Mouse (Mus musculus) midbrain, embryonic 16.5 days (tissue): ENCODE measurements at regions not wholly inside any gene's neighbourhood (a gene's known extent, or its start where the extent isn't known, plus 50 kb on each side); places are given as distances from the start of the nearest gene placed in this dataset.

Experiments
- ATAC-seq: fragments of 200-750 bp; cut with Nextera tagmentation; 2 replicates; pipeline ENCODE4 v1.8.0; 2017; ENCODE audit warnings: moderate TSS enrichment
- H3K27ac ChIP-seq: fragments of 300-500 bp; sonication (generic); 2 replicates; pipeline ENCODE4 v1.5.1; 2014; ENCODE audit warnings: mild to moderate bottlenecking, low read length, mixed read lengths
- H3K27me3 ChIP-seq: fragments of 300-500 bp; sonication (generic); 2 replicates; pipeline ENCODE4 v1.6.1; 2014; ENCODE audit warnings: low read depth, low read length, mixed read lengths; ENCODE audit not compliant: control insufficient read depth, insufficient read depth
- H3K36me3 ChIP-seq: fragments of 300-500 bp; sonication (generic); 2 replicates; pipeline ENCODE4 v1.6.1; 2014; ENCODE audit warnings: mild to moderate bottlenecking, low read length, moderate library complexity, mixed read lengths; ENCODE audit not compliant: control insufficient read depth, insufficient read depth
- H3K4me1 ChIP-seq: fragments of 300-500 bp; sonication (generic); 2 replicates; pipeline ENCODE4 v1.6.1; 2014; ENCODE audit warnings: mild to moderate bottlenecking, low read length, mixed read lengths; ENCODE audit not compliant: control insufficient read depth, insufficient read depth
- H3K4me2 ChIP-seq: fragments of 300-500 bp; sonication (generic); 2 replicates; pipeline ENCODE4 v1.6.1; 2014; ENCODE audit warnings: mild to moderate bottlenecking, low read length, mixed read lengths
- H3K4me3 ChIP-seq: fragments of 300-500 bp; sonication (generic); 2 replicates; pipeline ENCODE4 v1.5.1; 2014; ENCODE audit warnings: low read depth, mild to moderate bottlenecking, low read length, moderate library complexity, mixed read lengths
- H3K9ac ChIP-seq: fragments of 300-500 bp; sonication (generic); 2 replicates; pipeline ENCODE4 v1.6.1; 2014; ENCODE audit warnings: low read depth, low read length, mixed read lengths
- H3K9me3 ChIP-seq: fragments of 300-500 bp; sonication (generic); replicated peaks from 2 replicates; pipeline ENCODE4 v1.6.1; 2014; ENCODE audit warnings: mild to moderate bottlenecking, low read length, mixed read lengths; ENCODE audit not compliant: control insufficient read depth, poor library complexity, severe bottlenecking
- WGBS: fragments of 180-500 bp; shearing (Covaris S2); extraction: QIAGEN DNeasy Blood & Tissue Kit; methylation state at CpG from one replicate; pipeline ENCODE4 v1.1.7; 2014; 5-methylcytosine and 5-hydroxymethylcytosine counted together

- Histone ChIP-seq H3K27ac (no peak overlapping the region), H3K27me3 (no peaks in the 10 kb centered on the region), H3K4me3 (no peak overlapping the region), H3K9ac (no peak overlapping the region), H3K4me1 (no peaks in the 10 kb centered on the region), H3K4me2 (no peak overlapping the region), H3K9me3 (no peaks in the 10 kb centered on the region), H3K36me3 (no peaks in the 10 kb centered on the region)
- WGBS = 80% methylated on average over 1 of the region's 1 CpGs
- no peak for ATAC-seq
Observed at GRCm38 (mm10) chr3:73323214-73323613, 265.6 kb upstream of the Slitrk3 start.
